Comparison of ENCODE assay signal across 17 mouse cellular contexts in the genomic region with DNA sequence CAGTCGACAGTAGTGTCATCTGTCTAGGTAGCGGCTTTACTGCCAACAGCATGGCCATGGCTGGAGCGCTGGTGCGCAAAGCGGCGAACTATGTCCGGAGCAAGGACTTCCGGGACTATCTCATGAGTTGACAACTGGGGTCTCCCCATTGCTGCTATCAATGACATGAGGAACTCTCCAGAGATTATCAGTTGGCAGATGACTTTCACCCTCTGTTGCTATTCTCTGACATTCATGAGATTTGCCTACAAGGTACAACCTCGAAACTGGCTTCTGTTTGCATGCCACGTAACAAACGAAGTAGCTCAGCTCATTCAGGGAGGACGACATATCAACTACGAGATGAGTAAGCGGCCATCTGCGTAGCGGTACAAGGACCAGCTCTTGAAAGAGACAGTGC.
DNase-seq lines count a peak whose midpoint lies in the region; TF ChIP-seq lines count a peak whose summit lies in the region.
"Had no signal": no experiment of that assay in that cellular context is flagged by ENCODE, and none has a peak within 500 bp of the region (broad histone marks: within the 10 kb centered on the region; RNA-seq: fewer than 3 reads in every experiment).

No protein-coding gene starts in this region.

- H3K4me3 ChIP-seq in CH12.LX (replicated peaks in 1 of 3; ENCODE audit: low read depth in 2 of 3, low read length in 2 of 3, poor library complexity in 1 of 3), result no peak overlapping the region

- H3K9ac ChIP-seq in CH12.LX (ENCODE audit: insufficient read depth, low read depth), result no peak overlapping the region

- TF ChIP-seq RAD21 in CH12.LX (IDR thresholded peaks at IDR 0.05; ENCODE audit: low read depth, low read length), result no peak

- no peak for TF ChIP-seq CTCF in CH12.LX (conservative IDR thresholded peaks at IDR 0.05 in 1 of 2, IDR thresholded peaks at IDR 0.05 in 1 of 2; ENCODE audit: low read depth in 2 of 2, low read length in 2 of 2)

- no peaks in the 10 kb centered on the region for H3K36me3 ChIP-seq in CH12.LX (replicated peaks in 1 of 2; ENCODE audit: control insufficient read depth in 1 of 2, insufficient read depth in 1 of 2, low read length in 1 of 2)
- H3K36me3 ChIP-seq: G1E had no signal

- H3K4me1 ChIP-seq in CH12.LX (ENCODE audit: control insufficient read depth in 1 of 2, insufficient read depth in 2 of 2), result no peaks in the 10 kb centered on the region

- in situ Hi-C loops in CH12.LX (cut with MboI; ENCODE audit: low pct_ligation_motif_present, low pct_unique_long_range_greater_than_20kb, low sequenced_read_pairs), result no loop called here

- H3K79me2 ChIP-seq in CH12.LX (replicated peaks; ENCODE audit: control insufficient read depth, extremely low read depth, insufficient read depth, poor library complexity, severe bottlenecking), result no peaks in the 10 kb centered on the region

- no peaks in the 10 kb centered on the region for H3K27me3 ChIP-seq in CH12.LX (replicated peaks)
- H3K27me3 ChIP-seq: Patski had no signal

- H3K9me3 ChIP-seq in CH12.LX (replicated peaks; ENCODE audit: low read length), result no peaks in the 10 kb centered on the region
- H3K9me3 ChIP-seq: G1E had no signal

- TF ChIP-seq POLR2A in CH12.LX (IDR thresholded peaks at IDR 0.05; ENCODE audit: low read depth, low read length), result no peak

- H3K27ac ChIP-seq in CH12.LX (ENCODE audit: insufficient read depth, low read depth), result no peak overlapping the region

- peak; percentile 72 for DNase-seq in heart, adult 11 months
- no peak for DNase-seq in heart, postnatal 10 days
- DNase-seq in CH12.LX (ENCODE audit: extremely low read depth), result peak; percentile 51
- DNase-seq in right cerebral cortex, postnatal 36 days (ENCODE audit: low spot score in 2 of 2), result no peak
- DNase-seq: adrenal gland, adult 2 months; adrenal gland, adult 8-10 months; adrenal gland, postnatal 10 days; adrenal gland, postnatal 14 days; adrenal gland, postnatal 25 days; adrenal gland, postnatal 36 days; B cell, adult 2 months; cerebellum, adult 11 months; cerebellum, adult 11-12 months; cerebellum, adult 18-20 months; cerebellum, adult 2 months had no signal

- peak overlapping the region; percentile 37; the same call in 1 of the 2 replicates for H3K4me2 ChIP-seq in CH12.LX (ENCODE audit: insufficient read depth, low read depth, poor library complexity, severe bottlenecking)

- dilution Hi-C loops in CH12.LX (cut with MboI; ENCODE audit: extremely low pct_ligation_motif_present, extremely low pct_unique_long_range_greater_than_20kb, low sequenced_read_pairs), result no loop called here

- intact Hi-C loops in heart, postnatal 10 days (cut with DNase I), result no loop called here

- peak; percentile 83 for TF ChIP-seq EP300 in CH12.LX (IDR thresholded peaks at IDR 0.05; ENCODE audit: low read length)

TF ChIP-seq in CH12.LX, 34 proteins besides CTCF, POLR2A, EP300 and RAD21:
- no peak for TF ChIP-seq CHD1 (IDR thresholded peaks at IDR 0.05; ENCODE audit: low read depth, low read length)
- TF ChIP-seq ZC3H11A (IDR thresholded peaks at IDR 0.05; ENCODE audit: low read depth, low read length), result no peak
- no peak for TF ChIP-seq MXI1 (IDR thresholded peaks at IDR 0.05; ENCODE audit: low read depth, low read length)
- peak; percentile 70 for TF ChIP-seq BHLHE40 (IDR thresholded peaks at IDR 0.05; ENCODE audit: low read depth, low read length)
- TF ChIP-seq ELF1 (IDR thresholded peaks at IDR 0.05; ENCODE audit: low read depth, low read length), result peak; percentile 83
- TF ChIP-seq IRF4 (IDR thresholded peaks at IDR 0.05; ENCODE audit: low read depth, low read length), result peak; percentile 83; the same call in 1 of the 2 replicates
- TF ChIP-seq MAFK (IDR thresholded peaks at IDR 0.05; ENCODE audit: insufficient replicate concordance, low read length), result peak; percentile 49; the same call in 1 of the 2 replicates
- TF ChIP-seq MAX (IDR thresholded peaks at IDR 0.05; ENCODE audit: low read length), result peak; percentile 38; the same call in 1 of the 2 replicates
- peak; percentile 4; the same call in 1 of the 2 replicates for TF ChIP-seq JUN (IDR thresholded peaks at IDR 0.05; ENCODE audit: insufficient read depth, low read depth, low read length)
- TF ChIP-seq USF1 (IDR thresholded peaks at IDR 0.05; ENCODE audit: low read depth, low read length), result no peak
- peak; percentile 24 for TF ChIP-seq HCFC1 (IDR thresholded peaks at IDR 0.05; ENCODE audit: low read depth, low read length)
- peak; percentile 90 for TF ChIP-seq MEF2A (IDR thresholded peaks at IDR 0.05; ENCODE audit: borderline replicate concordance, low read depth, low read length)
- TF ChIP-seq CHD2 (IDR thresholded peaks at IDR 0.05; ENCODE audit: low read length), result no peak
- 0 out of 2 replicates have a peak, but pooled peaks have one; percentile 29 for TF ChIP-seq KAT2A (IDR thresholded peaks at IDR 0.05; ENCODE audit: insufficient replicate concordance, low read length)
- TF ChIP-seq TCF12 (IDR thresholded peaks at IDR 0.05; ENCODE audit: low read depth, low read length), result peak; percentile 85
- TF ChIP-seq ETS1 (conservative IDR thresholded peaks at IDR 0.05; ENCODE audit: low read depth, low read length), result peak; percentile 81
- TF ChIP-seq MYC (IDR thresholded peaks at IDR 0.05; ENCODE audit: low read depth, low read length), result 0 out of 2 replicates have a peak, but pooled peaks have one; percentile 49
- TF ChIP-seq JUND (conservative IDR thresholded peaks at IDR 0.05; ENCODE audit: low read depth, low read length), result no peak
TF ChIP-seq in CH12.LX: peak in this region for 12.

Comparison
In these comparisons a context has a peak if more than half of its experiments do, and no peak if none do; other contexts are left out.
1. DNase-seq: peak in heart, adult 11 months (single experiment) and CH12.LX (single experiment); none in heart, postnatal 10 days (0 of 2) and right cerebral cortex, postnatal 36 days (0 of 2).